Mouse (Mus musculus) Muller cell, postnatal 12 days (primary cell): ENCODE data around the gene Stx16.

Experiments
- DNase-seq: peaks from one replicate; pipeline ENCODE4 v3.0.0-alpha.2; 2015; ENCODE audit errors: inconsistent ontology term

The Stx16 gene

DNA sequence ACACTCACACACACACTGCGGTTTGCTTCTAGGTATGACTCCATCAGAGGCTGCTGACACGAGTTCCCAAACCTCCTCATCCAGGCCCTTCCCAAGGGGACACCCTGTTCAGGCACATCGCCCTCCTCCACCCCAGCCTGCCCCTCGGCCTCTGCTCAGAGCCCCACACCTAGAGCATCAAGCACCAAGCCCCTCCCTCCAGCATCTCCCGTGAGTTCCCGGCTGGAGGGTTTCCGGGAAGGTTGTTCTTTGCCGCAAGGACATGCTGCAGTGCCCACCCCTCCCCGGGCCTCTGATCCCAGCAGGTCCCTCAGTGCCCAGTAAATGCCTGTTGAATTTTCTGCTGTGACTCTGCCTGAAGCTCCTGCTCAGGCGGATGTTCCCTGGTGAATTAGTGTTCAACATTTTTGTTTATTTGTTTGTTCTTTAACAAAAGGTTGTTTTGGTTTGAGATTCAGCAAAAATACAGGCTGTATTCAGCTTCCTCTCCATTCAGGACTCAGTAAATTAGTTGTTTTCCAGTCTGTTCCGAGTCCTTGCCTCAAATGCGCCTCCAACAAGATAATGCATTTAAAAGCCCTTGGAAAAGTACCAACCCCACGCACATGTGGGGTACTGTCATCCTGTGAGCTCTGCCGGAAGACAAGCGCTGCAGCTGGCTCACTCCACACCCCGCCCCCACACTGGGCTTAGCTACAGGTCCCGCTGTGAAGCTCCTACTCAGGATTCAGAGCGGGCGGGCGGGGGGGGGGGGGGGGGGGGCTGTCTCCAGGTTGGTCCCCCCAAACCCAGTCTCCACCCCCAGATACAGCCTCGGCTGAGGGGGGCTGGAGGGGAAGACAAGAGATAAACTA, 50.6 kb downstream of the Stx16 start:
- peak; percentile 56 for DNase-seq

GRCm38 (mm10) chr2:174127376-174127713, 51.2 kb downstream of the Stx16 start:
- DNase-seq: no peak

GRCm38 (mm10) chr2:174128926-174129325, 52.8 kb downstream of the Stx16 start:
- no peak for DNase-seq

DNA sequence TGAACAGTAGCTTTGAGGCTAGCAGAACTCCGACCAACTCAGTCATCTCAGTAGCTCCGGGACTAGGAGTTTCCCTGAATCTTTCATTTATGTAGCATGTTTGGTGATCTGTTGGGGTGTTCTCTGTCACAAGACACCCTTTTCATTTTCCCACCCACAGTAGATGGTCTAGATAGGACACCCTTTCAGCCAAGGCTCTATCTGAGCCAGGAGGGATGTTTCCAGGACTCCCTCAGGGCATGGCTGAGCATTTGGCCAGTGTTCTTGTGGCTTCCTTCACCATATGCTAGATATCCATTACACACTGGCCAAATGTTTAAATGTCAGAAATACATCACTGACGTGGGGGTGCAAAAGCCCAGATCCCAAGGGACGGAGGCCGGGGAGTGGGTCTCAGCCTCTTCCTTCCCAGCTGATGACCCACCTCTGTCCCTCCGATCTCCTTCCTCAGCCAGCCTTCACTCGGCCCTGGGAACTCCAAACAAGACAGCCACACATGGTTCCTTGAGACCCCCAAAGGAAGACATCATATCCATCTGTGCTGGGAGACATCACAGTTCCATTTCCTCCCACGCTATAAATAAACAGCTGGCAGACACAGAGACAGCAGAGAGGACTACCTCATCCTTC, 54.5 kb downstream of the Stx16 start:
- DNase-seq: no peak

GRCm38 (mm10) chr2:174132413-174132969, 56.4 kb downstream of the Stx16 start:
- DNase-seq: no peak
